Mouse (Mus musculus) heart, embryonic 15.5 days (tissue): ENCODE measurements around the gene Tmem171. TPM values are rescaled to one million over a fixed set of nuclear protein-coding genes. Genes with fewer than 3 reads are reported as not detected.

ENCODE experiments used
- ATAC-seq: fragments of 200-750 bp; cut with Nextera tagmentation; replicated peaks from 2 replicates; pipeline ENCODE4 v1.8.0; 2017; ENCODE audit warnings: low read depth, moderate TSS enrichment; ENCODE audit not compliant: insufficient number of reproducible peaks, insufficient read depth, low FRiP score
- H3K27ac ChIP-seq: fragments of 300-500 bp; sonication (generic); 2 replicates; pipeline ENCODE4 v1.5.1; 2015; ENCODE audit warnings: mild to moderate bottlenecking, inconsistent platforms
- H3K27me3 ChIP-seq: fragments of 300-500 bp; sonication (generic); 2 replicates; pipeline ENCODE4 v1.6.1; 2015; ENCODE audit warnings: inconsistent platforms
- H3K36me3 ChIP-seq: fragments of 300-500 bp; sonication (generic); 2 replicates; pipeline ENCODE4 v1.6.1; 2015; ENCODE audit warnings: mild to moderate bottlenecking, inconsistent platforms
- H3K4me1 ChIP-seq: fragments of 300-500 bp; sonication (generic); replicated peaks from 2 replicates; pipeline ENCODE4 v1.6.1; 2015; ENCODE audit warnings: inconsistent platforms
- H3K4me2 ChIP-seq: fragments of 300-500 bp; sonication (generic); 2 replicates; pipeline ENCODE4 v1.6.1; 2015; ENCODE audit warnings: inconsistent platforms, mild to moderate bottlenecking, moderate library complexity
- H3K4me3 ChIP-seq: fragments of 300-500 bp; sonication (generic); 2 replicates; pipeline ENCODE4 v1.5.1; 2015; ENCODE audit warnings: mild to moderate bottlenecking, inconsistent platforms
- H3K9ac ChIP-seq: fragments of 300-500 bp; sonication (generic); 2 replicates; pipeline ENCODE4 v1.6.1; 2015; ENCODE audit warnings: mild to moderate bottlenecking, inconsistent platforms
- H3K9me3 ChIP-seq: fragments of 300-500 bp; sonication (generic); replicated peaks from 2 replicates; pipeline ENCODE4 v1.6.1; 2016; ENCODE audit warnings: inconsistent platforms
- WGBS: fragments of 180-500 bp; shearing (Covaris S2); methylation state at CpG from one replicate; pipeline ENCODE4 v1.1.7; 2015; ENCODE audit warnings: mixed read lengths; 5-methylcytosine and 5-hydroxymethylcytosine counted together
- polyA plus RNA-seq: library from polyadenylated mRNA; unstranded; fragments of >200 nt; fragmentation: Nextera tagmentation; extraction: Ambion mirVana; gene quantifications from 2 replicates; pipeline ENCODE4 v1.2.1, GENCODE M21; 2015

Tmem171 gene
- polyA plus RNA-seq, 1 experiment from 2014 or later: 1.6 TPM

- no peaks in the 10 kb centered on the region for H3K9me3 ChIP-seq
These were observed 16.0 kb upstream of the Tmem171 start for GRCm38 (mm10) chr13:98710655-98711054.

GRCm38 (mm10) chr13:98710236-98710635, 15.6 kb upstream of the Tmem171 start:
- Histone ChIP-seq H3K36me3 (no peaks in the 10 kb centered on the region), H3K27ac (no peak overlapping the region), H3K4me3 (no peak overlapping the region), H3K27me3 (no peaks in the 10 kb centered on the region), H3K4me2 (no peak overlapping the region), H3K4me1 (no peaks in the 10 kb centered on the region), H3K9me3 (no peaks in the 10 kb centered on the region), H3K9ac (no peak overlapping the region)
- 43% methylated on average over 8 of the region's 8 CpGs for WGBS
- no peak for ATAC-seq

More at GRCm38 (mm10) chr13:98710655-98711054, 16.0 kb upstream of the Tmem171 start:
- Histone ChIP-seq H3K36me3 (no peaks in the 10 kb centered on the region), H3K27me3 (no peaks in the 10 kb centered on the region), H3K4me3 (no peak overlapping the region), H3K4me2 (no peak overlapping the region), H3K9ac (no peak overlapping the region), H3K27ac (no peak overlapping the region), H3K4me1 (no peaks in the 10 kb centered on the region)
- ATAC-seq: no peak
- WGBS: 67% methylated on average over 1 of the region's 1 CpGs

DNA sequence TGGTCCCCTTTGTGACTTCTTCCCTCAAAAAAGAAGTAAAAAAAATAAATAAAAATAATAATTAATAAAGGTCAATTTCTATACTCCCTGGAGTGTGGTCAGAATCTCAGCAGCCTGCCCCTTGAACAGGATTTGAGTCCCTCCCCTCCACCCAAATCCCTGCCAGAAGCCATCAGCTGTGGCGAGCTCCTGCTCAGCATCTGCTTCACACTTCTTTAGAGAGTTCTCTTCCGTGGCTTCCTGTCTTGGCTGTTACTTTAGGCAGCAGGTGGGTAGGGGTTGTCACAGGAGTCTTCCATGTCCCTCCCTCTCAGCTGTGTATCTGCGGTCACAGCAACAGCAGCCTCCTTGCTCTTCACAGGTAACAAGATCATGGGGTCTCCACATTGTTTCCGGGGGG, 10.9 kb upstream of the Tmem171 start:
- ATAC-seq: no peak
- H3K27me3 ChIP-seq: no peaks in the 10 kb centered on the region
- peaks cover 6% of the 10 kb centered on the region for H3K4me1 ChIP-seq
- H3K9ac ChIP-seq: no peak overlapping the region
- 79% methylated on average over 4 of the region's 4 CpGs for WGBS
- no peak overlapping the region for H3K4me2 ChIP-seq
- H3K4me3 ChIP-seq: no peak overlapping the region
- no peaks in the 10 kb centered on the region for H3K36me3 ChIP-seq
- no peaks in the 10 kb centered on the region for H3K9me3 ChIP-seq
- H3K27ac ChIP-seq: no peak overlapping the region

- Histone ChIP-seq H3K4me1 (peaks cover 22% of the 10 kb centered on the region), H3K9ac (no peak overlapping the region), H3K27me3 (no peaks in the 10 kb centered on the region), H3K4me2 (no peak overlapping the region), H3K36me3 (no peaks in the 10 kb centered on the region), H3K27ac (no peak overlapping the region), H3K4me3 (no peak overlapping the region), H3K9me3 (no peaks in the 10 kb centered on the region)
- ATAC-seq: no peak
- 80% methylated on average over 8 of the region's 8 CpGs for WGBS
These were observed 9.2 kb upstream of the Tmem171 start for GRCm38 (mm10) chr13:98703786-98704185.

- Histone ChIP-seq H3K4me1 (peaks cover 22% of the 10 kb centered on the region), H3K4me2 (no peak overlapping the region), H3K4me3 (no peak overlapping the region), H3K27ac (no peak overlapping the region), H3K27me3 (no peaks in the 10 kb centered on the region), H3K36me3 (no peaks in the 10 kb centered on the region), H3K9ac (no peak overlapping the region), H3K9me3 (no peaks in the 10 kb centered on the region)
- 87% methylated on average over 8 of the region's 8 CpGs for WGBS
- no peak for ATAC-seq
These were observed 7.7 kb upstream of the Tmem171 start for GRCm38 (mm10) chr13:98702361-98702760.

GRCm38 (mm10) chr13:98701309-98701675, 6.7 kb upstream of the Tmem171 start:
- 85% methylated on average over 5 of the region's 5 CpGs for WGBS
- H3K4me1 ChIP-seq: peaks cover 22% of the 10 kb centered on the region
- H3K27me3 ChIP-seq: no peaks in the 10 kb centered on the region
- no peaks in the 10 kb centered on the region for H3K9me3 ChIP-seq
- no peak overlapping the region for H3K27ac ChIP-seq
- no peak overlapping the region for H3K4me3 ChIP-seq
- no peaks in the 10 kb centered on the region for H3K36me3 ChIP-seq
- no peak overlapping the region for H3K9ac ChIP-seq
- ATAC-seq: no peak
- H3K4me2 ChIP-seq: no peak overlapping the region

GRCm38 (mm10) chr13:98700661-98701308, 6.2 kb upstream of the Tmem171 start:
- Histone ChIP-seq H3K9me3 (no peaks in the 10 kb centered on the region), H3K27me3 (no peaks in the 10 kb centered on the region), H3K4me3 (no peak overlapping the region), H3K36me3 (no peaks in the 10 kb centered on the region), H3K9ac (no peak overlapping the region), H3K27ac (no peak overlapping the region), H3K4me1 (peaks cover 22% of the 10 kb centered on the region), H3K4me2 (no peak overlapping the region)
- ATAC-seq: no peak
- 52% methylated on average over 10 of the region's 10 CpGs for WGBS

GRCm38 (mm10) chr13:98699982-98700540, 5.4 kb upstream of the Tmem171 start:
- Histone ChIP-seq H3K4me2 (no peak overlapping the region), H3K9ac (no peak overlapping the region), H3K27ac (peak overlapping the region; percentile 20; the same call in 1 of the 2 replicates), H3K9me3 (no peaks in the 10 kb centered on the region), H3K27me3 (no peaks in the 10 kb centered on the region), H3K4me1 (peaks cover 28% of the 10 kb centered on the region), H3K4me3 (no peak overlapping the region), H3K36me3 (no peaks in the 10 kb centered on the region)
- WGBS: 66% methylated on average over 5 of the region's 5 CpGs
- ATAC-seq: no peak

DNA sequence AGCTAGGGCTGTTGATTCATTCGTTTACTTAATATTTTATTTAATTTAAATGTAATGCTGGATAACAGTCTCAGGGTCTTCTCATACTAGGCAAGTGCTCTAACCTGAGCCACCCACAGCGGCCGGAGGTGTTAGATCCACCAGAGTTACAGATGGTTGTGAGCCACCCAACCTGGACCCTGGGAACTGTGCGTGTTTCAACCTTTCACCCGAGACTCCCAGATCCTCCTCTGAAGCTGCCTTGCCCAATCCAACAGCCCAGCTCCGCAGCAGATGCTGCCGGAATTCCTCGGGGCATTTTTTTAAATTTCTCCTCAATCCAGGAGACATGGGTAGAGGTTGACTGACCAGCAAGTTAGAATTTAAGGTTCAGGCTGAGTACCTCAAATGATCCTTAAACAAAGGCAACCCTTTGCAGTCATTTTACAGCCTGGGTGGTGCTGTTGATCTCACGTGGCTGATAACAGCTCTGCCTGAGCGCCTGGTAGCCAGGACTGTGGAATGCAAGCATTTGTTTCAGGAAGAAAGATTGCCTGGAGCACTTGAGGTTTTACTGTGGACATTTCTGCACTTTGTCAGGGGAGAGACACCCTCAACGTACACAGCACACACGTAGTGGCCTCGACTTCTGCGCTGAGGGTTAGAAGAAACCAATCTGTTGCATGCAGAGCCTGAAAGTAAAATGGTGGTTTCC, 4.6 kb upstream of the Tmem171 start:
- peak overlapping the region; percentile 20; the same call in 1 of the 2 replicates for H3K27ac ChIP-seq
- no peak overlapping the region for H3K9ac ChIP-seq

GRCm38 (mm10) chr13:98696716-98697115, 2.1 kb upstream of the Tmem171 start:
- ATAC-seq: no peak

More for the DNA sequence above, 4.6 kb upstream of the Tmem171 start:
- H3K36me3 ChIP-seq: no peaks in the 10 kb centered on the region
- H3K27me3 ChIP-seq: peaks cover 6% of the 10 kb centered on the region; the same call in 1 of the 2 replicates
- no peak overlapping the region for H3K4me2 ChIP-seq
- ATAC-seq: 0 out of 2 replicates have a peak, but pooled peaks have one; percentile 30
- H3K4me3 ChIP-seq: no peak overlapping the region
- peaks cover 35% of the 10 kb centered on the region for H3K4me1 ChIP-seq
- 41% methylated on average over 14 of the region's 14 CpGs for WGBS
- no peaks in the 10 kb centered on the region for H3K9me3 ChIP-seq

DNA sequence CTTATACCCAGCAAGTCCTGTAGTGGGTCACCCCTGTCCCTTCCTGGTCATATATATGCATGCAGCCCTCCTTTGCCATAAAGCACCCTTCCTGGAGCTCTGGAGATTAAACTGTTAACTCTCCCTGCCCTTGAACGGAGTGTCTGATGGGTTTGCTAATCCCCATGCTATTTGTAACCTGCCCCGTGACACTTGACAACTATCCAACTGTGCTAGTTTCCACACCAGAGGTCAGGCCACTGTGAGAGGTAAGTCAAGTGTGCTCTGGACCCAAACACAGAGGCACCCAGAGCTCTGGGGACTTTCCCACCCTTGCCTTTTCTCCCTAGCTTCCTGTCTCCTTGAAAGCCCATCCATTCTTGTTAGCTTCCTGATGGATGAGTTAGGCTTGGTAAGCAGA, 912 bp upstream of the Tmem171 start:
- ATAC-seq: no peak
- Histone ChIP-seq H3K4me2 (peak overlapping the region; percentile 84), H3K4me3 (peak overlapping the region; percentile 51), H3K27ac (0 out of 2 replicates have a peak overlapping the region, but pooled peaks have one; percentile 12), H3K4me1 (peaks cover 29% of the 10 kb centered on the region), H3K36me3 (no peaks in the 10 kb centered on the region), H3K27me3 (peaks cover 15% of the 10 kb centered on the region), H3K9me3 (no peaks in the 10 kb centered on the region), H3K9ac (0 out of 2 replicates have a peak overlapping the region, but pooled peaks have one; percentile 56)
- 25% methylated on average over 2 of the region's 2 CpGs for WGBS

More at GRCm38 (mm10) chr13:98696716-98697115, 2.1 kb upstream of the Tmem171 start:
- Histone ChIP-seq H3K36me3 (no peaks in the 10 kb centered on the region), H3K9me3 (no peaks in the 10 kb centered on the region), H3K9ac (no peak overlapping the region), H3K4me3 (no peak overlapping the region), H3K4me2 (no peak overlapping the region), H3K27ac (no peak overlapping the region), H3K27me3 (peaks cover 12% of the 10 kb centered on the region), H3K4me1 (peaks cover 35% of the 10 kb centered on the region)
- 85% methylated on average over 3 of the region's 3 CpGs for WGBS
